Mouse (Mus musculus) inflammation-experienced regulatory T-cells (primary cell): Measurements from ENCODE around the gene Olfr583. TPM values are rescaled to one million over a fixed set of nuclear protein-coding genes. Genes with fewer than 3 reads are reported as not detected.

Experiments
- polyA plus RNA-seq, 2 experiments: library from polyadenylated mRNA; unstranded; fragments of 100-300 nt; shearing (Covaris generic); gene quantifications; one replicate each; pipeline ENCODE4 v1.2.1; 2017

Gene Olfr583
- not detected for polyA plus RNA-seq

GRCm38 (mm10) chr7:103051000-103051399 is at the start of gene Olfr583:
Gene Olfr583 (plus strand): TSS chr7:103051300.

GRCm38 (mm10) chr7:103037724-103038123 is 13.4 kb upstream of the Olfr583 start, which contains the start of gene Olfr582:
Gene Olfr582 (plus strand): TSS chr7:103038024.

GRCm38 (mm10) chr7:103081585-103081984 is 30.5 kb downstream of the Olfr583 start, which contains the start of gene Olfr584:
Gene Olfr584 (plus strand): TSS chr7:103081885.

GRCm38 (mm10) chr7:103097420-103097819 is 46.3 kb downstream of the Olfr583 start, which contains the start of gene Olfr585:
Gene Olfr585 (plus strand): TSS chr7:103097720.

Other genes starting within 250 kb of the Olfr583 start
- gene Olfr564, start 247.8 kb upstream of the Olfr583 start, polyA plus RNA-seq, result under 1 TPM in 1 of 2 experiments, not detected in 1; 0.49 TPM
- not detected for gene Olfr566, start 192.5 kb upstream of the Olfr583 start, polyA plus RNA-seq
- gene Olfr568, start 174.2 kb upstream of the Olfr583 start, polyA plus RNA-seq, result under 1 TPM in 1 of 2 experiments, not detected in 1; 0.91 TPM
- gene Olfr569, start 160.4 kb upstream of the Olfr583 start, polyA plus RNA-seq, result under 1 TPM in 1 of 2 experiments, not detected in 1; 0.05 TPM
- not detected for gene Olfr570, start 156.7 kb upstream of the Olfr583 start, polyA plus RNA-seq
- under 1 TPM in 1 of 2 experiments, not detected in 1; 0.07 TPM for gene Olfr571, start 133.8 kb upstream of the Olfr583 start, polyA plus RNA-seq
- not detected for gene Olfr572, start 126.9 kb upstream of the Olfr583 start, polyA plus RNA-seq
- under 1 TPM in 1 of 2 experiments, not detected in 1; 0.48 TPM for gene Olfr573-ps1, start 108.7 kb upstream of the Olfr583 start, polyA plus RNA-seq
- not detected for gene Olfr574, start 102.8 kb upstream of the Olfr583 start, polyA plus RNA-seq
- gene Olfr575, start 92.5 kb upstream of the Olfr583 start, polyA plus RNA-seq, result not detected
- under 1 TPM in 1 of 2 experiments, not detected in 1; 0.13 TPM for gene Olfr576, start 88.6 kb upstream of the Olfr583 start, polyA plus RNA-seq
- gene Olfr577, start 75.4 kb upstream of the Olfr583 start, polyA plus RNA-seq, result under 1 TPM; 0.22 to 0.67 TPM
- not detected for gene Olfr578, start 62.0 kb upstream of the Olfr583 start, polyA plus RNA-seq
- not detected for gene Olfr582, start 13.3 kb upstream of the Olfr583 start, polyA plus RNA-seq
- not detected for gene Olfr584, start 30.6 kb downstream of the Olfr583 start, polyA plus RNA-seq
- gene Olfr585, start 46.4 kb downstream of the Olfr583 start, polyA plus RNA-seq, result not detected
- gene Olfr586, start 74.3 kb downstream of the Olfr583 start, polyA plus RNA-seq, result not detected
- under 1 TPM in 1 of 2 experiments, not detected in 1; 0.32 TPM for gene Olfr588-ps1, start 89.6 kb downstream of the Olfr583 start, polyA plus RNA-seq
- gene Olfr589, start 105.1 kb downstream of the Olfr583 start, polyA plus RNA-seq, result not detected
- 1 to 10 TPM in 1 of 2 experiments, under 1 TPM in 1; 0.42 to 1.0 TPM for gene Olfr591, start 127.0 kb downstream of the Olfr583 start, polyA plus RNA-seq
- under 1 TPM; 0.06 to 0.20 TPM for gene Olfr592, start 133.5 kb downstream of the Olfr583 start, polyA plus RNA-seq
- not detected for gene Olfr593, start 160.6 kb downstream of the Olfr583 start, polyA plus RNA-seq
- gene Olfr594, start 165.7 kb downstream of the Olfr583 start, polyA plus RNA-seq, result 1 to 10 TPM in 1 of 2 experiments, not detected in 1; 1.1 TPM
- not detected for gene Usp17ld, start 201.2 kb downstream of the Olfr583 start, polyA plus RNA-seq